Mouse (Mus musculus): ENCODE data around the gene Tmem94. TPM values are rescaled to one million over a fixed set of nuclear protein-coding genes. Genes with fewer than 3 reads are reported as not detected.

Tmem94 gene
- total RNA-seq, 2 experiments from 2014 or later: 85.1 to 88.2 TPM

DNA sequence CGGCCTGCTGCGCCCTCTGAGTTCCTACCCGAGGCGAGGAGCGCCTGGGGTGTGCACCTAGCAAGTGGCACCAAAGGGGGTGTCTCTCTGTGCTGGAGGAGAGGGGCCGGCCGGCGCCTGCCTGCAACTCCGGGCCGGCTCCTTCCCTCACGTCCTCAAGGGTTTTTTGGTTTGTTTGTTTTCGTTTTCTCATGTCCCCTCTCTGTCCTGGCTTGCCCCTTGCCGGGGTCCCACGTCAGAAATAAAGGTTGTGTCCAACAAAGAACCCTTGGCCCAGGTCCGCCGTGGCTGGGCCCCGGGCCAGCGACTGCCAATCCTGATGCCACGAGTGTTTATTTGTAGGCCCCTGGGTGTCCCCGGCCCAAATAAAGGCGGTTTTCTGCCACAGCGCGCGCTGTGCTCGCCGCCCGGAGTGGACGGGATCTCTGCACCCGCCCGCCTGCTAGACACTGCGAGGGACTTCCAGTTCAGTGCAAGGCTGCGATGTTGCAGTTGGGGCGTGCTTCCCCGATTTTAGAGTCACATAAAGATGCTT is 441 bp downstream of the Tmem94 start:
- DNase-seq (ENCODE audit: low spot score): peak; percentile 44

DNA sequence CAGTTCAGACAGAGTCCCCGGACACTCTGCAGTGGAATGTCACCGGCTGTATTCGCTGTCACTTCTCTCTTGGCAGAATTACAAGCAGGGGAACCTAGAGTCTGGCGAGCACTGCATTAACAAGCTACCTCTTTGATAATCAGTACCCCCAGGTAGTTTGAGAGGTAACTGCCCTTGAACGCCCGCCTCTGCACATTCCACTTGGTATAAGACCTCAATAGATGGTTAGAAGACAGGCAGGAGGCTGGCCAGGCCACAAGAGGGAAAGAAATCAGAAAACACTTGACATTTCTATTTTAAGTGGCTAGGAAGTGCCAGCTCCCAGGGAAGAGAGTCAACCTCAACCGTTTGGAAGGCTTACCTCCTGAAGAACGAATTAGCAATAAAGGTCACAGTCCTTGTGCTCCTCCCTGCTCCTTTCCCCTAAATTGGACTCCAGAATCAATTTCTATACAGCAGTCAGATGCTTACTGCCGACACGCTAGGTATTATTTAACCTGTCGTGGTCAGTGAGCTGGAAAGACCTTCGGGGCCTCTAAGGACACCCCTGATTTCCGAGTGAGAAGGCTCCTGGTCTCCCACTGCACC is 1.2 kb downstream of the Tmem94 start:
- DNase-seq (ENCODE audit: low spot score): peak; percentile 45

DNA sequence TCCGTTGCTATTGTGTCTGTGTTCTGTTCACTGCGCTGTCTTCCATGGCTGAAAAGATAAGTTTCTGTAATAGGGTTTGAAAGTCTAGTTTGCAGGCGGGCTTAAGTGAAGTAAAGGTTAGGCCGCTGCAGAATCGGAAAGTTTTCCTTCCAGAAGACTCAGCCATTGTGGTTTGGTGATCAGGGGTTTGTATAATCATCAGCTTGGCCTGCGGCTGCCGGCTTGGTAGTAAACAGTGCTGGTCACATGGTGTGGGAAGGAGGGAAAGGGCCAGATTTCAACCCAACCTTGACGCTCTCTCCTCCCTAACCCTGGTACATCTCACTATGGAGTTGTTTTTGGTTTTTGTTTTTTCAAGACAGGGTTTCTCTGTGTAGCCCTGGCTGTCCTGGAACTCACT is 1.7 kb downstream of the Tmem94 start:
- no peak for DNase-seq (ENCODE audit: low spot score)

DNA sequence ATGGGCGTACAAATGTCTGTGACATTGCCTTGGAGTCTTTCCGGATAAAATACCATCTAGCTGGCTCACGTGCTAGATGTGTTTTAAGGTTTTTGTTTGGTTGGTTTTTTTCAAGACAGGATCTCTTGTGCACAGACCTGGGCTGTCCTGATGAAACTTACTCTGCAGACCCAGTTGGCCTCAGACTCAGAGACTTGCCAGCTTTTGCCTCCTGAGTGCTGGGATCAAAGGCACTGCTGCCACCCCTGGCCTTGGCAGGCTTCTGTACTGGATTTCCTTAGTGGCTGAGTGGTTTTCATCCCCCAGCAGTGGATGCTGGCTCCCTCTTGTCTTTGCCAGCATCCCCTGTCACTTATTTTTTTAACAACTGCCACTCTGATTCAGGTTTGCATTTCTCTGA is 3.7 kb downstream of the Tmem94 start:
- DNase-seq (ENCODE audit: low spot score): no peak

DNA sequence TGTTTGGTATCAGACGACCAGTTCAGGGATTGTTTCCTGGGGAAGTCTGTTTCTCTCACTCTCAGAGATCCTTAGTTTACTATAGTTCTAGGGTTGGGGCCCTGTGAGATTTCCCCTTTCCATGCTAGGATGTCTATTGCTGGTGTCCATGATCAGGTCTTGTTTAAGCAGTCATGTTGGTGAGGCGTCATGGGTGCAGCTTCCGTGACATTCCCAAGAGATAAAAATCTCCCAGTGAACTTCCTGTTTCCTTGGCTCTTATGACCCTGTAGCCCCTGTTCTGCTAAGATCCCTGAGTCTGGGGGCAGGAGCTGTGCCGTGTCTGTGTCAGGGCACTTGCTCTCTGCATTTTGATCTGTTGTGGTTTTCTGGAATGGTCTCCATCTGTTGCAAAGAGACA is 9.4 kb downstream of the Tmem94 start:
- no peak for DNase-seq (ENCODE audit: low spot score)

DNA sequence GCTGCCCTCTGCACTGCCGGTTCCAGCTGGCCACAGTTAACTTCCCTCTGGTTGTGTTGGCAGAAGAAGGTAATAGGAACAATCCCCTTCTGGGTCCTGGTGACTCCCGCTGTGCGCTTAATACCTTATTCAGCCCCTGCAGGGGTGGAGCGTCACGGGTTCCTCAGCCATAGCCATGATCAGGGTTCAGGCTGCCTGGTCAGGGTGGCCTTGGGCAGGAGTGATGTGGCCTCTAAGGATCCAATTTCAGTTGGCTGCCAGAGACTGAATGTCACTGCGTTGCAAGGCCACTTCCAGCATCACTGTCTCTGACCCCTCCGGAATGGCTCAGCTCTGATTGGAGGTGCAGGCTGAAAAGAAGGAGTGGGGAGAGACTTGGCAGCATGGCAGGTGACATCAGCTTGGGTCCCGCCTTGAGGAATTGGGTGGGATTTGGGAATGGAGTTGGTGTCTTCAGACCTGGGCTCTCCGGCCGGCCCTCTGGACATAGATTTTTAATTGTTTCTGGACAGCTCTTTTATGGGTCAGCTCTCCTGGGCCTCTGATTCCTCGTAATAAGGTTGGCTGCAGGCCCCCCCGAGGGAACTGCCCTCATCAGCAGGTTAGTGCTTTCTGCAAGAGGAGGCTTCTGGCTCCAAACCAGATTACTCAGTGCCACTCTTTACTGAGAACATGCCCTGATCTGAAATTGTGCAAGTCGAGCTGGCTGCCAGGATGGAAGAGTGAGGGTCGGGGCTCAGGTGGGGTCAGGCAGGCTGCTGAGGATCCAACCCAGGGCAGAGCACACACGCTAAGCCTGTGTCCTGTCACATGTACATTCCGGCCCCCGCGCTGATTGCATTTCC is 10.8 kb downstream of the Tmem94 start:
- peak; percentile 83 for DNase-seq (ENCODE audit: low spot score)

DNA sequence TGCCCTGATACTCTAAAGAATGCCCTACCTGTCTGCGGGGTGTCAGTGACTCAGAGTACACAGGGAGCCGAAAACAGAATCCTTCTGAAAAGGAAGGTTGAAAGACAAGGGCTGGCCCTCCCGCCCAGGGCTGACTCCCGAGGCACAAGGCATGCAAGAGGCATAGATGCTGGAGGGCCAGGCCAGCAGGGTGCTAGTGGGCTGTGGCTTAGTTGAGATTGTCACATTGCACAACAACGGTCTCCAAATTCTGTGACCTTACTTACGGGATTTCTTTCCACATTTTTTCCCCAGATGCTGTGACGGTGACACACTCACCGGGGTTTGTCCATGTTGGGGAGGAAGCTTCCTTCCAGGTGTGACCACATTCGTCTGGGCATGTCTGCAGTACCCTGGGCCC is 11.7 kb downstream of the Tmem94 start:
- no peak for DNase-seq (ENCODE audit: low spot score)

DNA sequence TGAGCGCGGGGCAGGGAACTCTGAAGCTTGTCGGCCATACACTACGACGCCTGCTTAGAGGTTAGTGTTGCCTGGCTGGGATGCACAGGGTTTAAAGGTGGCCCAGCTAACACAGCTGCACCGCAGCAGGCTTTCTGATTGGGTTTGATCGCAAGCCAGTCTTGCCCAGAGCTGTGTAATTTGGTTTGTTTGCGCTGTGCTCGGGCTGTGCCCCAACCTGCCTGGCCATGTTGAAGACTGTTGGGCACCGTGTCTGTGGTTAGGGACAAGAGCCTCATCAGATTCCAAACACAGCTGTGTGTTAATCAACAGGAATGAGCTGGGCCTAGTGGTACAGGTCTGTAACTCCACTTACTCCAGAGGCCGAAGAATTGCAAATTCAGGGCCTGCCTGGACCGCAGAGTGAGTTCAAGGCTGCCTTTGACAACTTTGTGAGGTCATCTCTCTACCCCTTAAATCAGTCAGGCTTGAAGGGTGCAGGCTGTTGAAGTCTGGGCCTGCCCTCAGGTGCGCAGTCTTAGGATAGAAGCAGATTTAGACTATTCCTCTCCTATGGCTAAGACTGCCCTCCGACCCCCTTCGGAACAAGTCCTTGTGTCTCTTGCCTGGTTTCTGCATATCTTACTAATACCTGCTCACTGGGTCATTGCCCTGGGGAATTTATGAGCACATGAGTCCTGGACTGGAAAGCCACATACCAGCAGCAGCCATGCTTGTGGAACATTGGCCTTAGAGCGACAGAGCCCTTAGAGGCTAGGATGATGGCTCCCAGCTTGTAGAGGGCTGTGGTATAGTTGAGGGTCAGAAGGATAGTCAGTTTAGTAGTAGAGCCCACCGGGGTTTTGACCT is 12.5 kb downstream of the Tmem94 start:
- no peak for DNase-seq (ENCODE audit: low spot score)

DNA sequence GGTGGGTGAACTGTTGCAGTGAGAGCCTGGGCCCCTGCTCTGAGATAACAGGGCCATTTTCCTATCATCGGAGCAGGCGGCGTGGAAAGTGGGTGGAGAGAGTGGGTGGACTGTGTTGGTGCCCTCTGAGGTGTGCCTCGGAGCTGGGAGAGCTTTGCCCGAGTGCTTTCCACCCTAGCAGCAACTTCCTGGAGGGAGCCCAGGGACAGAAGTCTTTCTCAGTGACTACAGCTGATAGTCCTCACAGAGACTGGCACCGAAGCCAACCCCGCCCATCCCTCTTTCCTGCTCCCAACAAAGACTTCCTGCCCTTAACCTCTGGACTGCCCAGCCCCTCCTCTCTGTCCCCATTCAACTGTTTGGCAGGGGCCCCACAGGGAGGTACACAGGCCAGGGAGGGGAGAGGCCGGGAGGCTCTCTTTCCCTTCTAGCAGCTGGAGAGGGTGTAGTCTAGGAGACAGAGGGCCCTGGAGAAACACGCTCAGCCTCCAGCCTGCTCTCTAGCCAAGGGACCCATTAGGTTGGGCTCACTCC is 13.9 kb downstream of the Tmem94 start:
- peak; percentile 87 for DNase-seq (ENCODE audit: low spot score)

DNA sequence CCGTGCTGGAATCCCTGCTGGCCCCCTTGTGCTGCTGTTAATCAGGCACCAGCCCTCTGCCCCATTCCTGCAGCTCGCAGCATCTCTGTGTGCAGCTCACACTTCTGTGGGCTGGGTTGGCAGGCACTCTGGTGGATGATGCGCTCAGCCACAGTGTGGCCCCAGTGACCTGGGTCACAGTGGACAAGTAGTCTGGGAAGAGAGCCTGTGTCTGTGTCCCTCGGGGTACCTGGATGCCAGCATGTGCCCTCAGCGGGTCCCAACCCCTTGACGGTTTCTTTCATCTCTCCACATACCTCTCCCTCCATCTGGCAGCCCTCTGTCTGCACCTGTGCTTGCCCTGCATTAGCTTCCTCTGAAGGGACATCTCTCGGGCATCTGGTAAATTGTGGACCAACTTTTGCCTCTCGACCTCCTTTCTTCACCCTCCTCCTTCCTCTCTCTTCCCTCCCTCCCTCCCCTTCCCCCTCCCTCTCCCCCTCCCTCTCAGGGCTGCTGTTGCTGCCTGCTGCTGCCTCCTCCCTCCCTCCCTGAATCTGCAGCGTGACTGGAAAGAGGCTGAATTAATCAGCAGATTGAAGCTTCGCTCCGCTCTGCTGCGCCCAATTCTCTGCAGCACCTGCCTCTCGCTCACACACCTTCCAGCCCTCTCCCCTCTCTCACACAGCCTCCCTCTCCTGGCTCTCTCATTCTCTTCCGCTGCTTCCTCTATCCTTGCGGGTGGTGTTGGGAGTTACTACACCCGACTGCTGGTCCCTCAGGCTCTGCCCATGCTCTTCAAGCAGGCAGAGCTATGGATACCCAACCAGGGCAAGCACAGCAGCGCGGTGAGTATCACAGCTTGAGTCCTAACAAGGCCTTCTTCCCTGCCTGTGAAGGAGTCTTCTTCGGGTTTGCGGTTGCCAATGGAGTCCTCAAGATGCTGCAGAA is 15.2 kb downstream of the Tmem94 start:
- DNase-seq (ENCODE audit: low spot score): no peak

DNA sequence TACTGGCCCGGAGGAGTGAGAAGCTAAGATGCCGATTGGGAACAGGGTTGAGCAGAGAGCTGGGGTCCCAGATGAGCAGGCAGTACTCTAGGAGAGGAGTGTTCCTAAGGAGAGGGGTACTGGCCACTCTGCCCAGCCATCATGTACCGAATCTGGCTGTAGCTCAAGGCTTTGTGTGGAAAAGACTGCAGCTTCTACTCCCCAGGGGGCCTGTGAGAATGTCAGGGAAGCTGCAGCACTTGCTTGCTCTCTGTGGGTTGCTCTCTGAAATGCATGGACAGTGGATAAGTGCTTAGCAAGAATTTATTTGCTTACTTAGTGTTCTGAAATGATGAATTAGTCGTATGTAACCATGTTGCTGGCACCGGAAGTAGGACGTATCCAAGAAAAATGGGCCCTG is 21.2 kb downstream of the Tmem94 start:
- no peak for DNase-seq (ENCODE audit: low spot score)

DNA sequence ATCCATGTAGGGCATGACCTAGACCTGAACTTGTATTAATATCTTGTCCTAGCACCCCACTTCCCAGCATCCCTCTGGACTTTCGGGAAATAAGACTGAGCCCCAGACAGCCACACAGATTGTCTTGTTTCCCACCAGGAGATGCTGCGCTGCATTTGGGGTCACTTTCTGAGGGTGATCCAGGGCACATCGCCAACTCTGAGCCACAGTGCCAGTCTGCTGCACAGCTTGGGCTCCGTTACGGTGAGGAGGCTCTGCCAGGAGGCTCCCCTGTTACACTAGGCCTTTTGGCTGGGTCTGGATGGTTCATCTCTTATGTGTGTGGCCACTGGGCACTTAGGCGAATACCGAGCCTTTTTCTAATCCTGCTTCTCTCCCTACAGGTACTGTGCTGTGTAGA is 24.6 kb downstream of the Tmem94 start:
- no peak for DNase-seq (ENCODE audit: low spot score)

DNA sequence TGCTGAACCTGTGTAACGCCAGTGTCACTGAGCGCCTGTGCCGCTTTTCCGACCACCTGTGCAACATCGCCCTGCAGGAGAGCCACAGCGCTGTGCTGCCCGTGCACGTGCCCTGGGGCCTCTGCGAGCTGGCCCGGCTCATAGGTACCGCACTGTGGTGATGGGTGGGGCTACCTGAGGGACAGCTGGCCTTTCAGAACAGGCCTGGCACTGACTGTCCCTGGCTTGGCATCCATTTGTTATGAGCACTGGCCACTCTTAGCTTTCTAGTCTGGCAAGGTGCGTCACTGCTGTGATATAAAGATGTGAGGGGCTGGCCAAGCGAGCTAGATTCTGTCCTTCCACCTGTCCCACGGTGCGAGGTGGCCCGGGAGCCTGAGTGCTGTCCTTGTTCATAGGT is 26.7 kb downstream of the Tmem94 start:
- DNase-seq (ENCODE audit: low spot score): no peak

DNA sequence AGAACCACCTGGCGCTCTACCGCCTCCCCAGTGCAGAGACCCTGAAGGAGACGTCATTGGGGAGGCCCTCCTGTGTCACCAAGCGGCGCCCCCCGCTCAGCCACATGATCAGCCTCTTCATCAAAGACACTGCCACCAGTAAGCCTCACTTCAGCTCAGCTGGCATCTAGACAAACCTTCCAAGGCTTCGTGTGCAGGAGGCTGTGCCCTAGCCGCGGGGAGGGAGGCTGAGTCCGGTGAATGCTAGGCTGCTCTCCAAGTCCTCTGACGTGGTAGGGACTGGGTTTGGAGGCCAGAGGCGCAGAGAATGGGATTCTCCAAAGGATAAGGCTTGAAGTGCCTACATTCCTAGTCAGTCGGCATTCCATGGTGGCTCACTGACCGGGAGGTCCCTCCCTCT is 27.1 kb downstream of the Tmem94 start:
- no peak for DNase-seq (ENCODE audit: low spot score)

DNA sequence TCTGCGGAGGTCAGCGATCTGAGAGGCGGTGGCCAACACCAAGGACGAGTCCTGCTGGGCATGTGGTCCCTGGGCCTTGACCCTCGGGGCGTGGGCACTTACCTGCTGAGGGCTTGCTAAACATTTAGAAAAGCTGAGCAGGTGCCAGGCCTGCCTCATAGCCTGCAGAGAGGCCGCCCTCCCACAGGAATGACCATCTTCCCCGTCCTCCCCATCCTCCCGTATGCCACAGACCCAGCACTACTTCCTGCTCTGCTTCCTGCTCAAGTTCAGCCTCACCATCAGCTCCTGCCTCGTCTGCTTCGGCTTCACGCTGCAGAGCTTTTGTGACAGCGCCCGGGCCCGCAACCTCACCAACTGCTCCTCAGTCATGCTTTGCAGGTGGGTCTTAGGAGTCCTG is 31.7 kb downstream of the Tmem94 start:
- DNase-seq (ENCODE audit: low spot score): no peak

DNA sequence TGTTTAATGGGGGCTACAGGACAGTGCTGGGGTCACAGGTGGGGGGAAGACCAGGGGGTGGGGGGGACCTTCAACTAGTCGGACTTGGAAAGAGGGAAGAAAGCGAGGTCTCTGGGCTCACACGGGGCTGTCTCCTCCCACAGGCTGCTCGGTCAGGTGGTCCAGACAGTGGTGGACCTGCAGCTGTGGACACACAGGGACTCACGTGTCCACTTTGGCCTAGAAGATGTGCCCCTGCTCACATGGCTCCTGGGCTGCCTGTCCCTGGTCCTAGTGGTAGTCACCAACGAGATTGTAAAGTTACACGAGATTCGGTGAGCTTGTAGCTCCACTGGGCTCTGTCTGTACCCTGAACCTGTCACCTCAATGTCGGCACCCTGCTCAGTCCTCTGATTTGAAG is 32.4 kb downstream of the Tmem94 start:
- DNase-seq (ENCODE audit: low spot score): no peak

DNA sequence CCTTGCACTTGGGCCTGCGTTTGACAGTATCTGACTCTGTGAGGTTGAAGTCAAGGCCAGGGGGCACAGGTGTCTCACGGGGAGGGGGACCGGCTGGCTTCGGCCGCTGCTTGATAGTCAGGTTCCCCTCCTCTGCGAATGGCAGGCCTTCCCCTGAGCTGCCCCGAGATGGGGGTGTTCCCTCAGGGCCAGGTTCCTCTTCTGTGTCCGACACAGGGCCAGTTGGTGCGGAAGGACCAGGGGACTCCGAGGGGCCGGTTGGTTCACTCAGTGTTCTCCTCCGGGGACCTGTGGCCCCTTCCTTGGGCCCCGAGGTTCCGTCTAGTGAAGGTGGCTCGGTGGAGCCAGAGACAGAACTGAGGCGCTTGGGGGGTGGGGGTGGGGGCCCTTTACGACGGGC is 35.7 kb downstream of the Tmem94 start:
- DNase-seq (ENCODE audit: low spot score): no peak

DNA sequence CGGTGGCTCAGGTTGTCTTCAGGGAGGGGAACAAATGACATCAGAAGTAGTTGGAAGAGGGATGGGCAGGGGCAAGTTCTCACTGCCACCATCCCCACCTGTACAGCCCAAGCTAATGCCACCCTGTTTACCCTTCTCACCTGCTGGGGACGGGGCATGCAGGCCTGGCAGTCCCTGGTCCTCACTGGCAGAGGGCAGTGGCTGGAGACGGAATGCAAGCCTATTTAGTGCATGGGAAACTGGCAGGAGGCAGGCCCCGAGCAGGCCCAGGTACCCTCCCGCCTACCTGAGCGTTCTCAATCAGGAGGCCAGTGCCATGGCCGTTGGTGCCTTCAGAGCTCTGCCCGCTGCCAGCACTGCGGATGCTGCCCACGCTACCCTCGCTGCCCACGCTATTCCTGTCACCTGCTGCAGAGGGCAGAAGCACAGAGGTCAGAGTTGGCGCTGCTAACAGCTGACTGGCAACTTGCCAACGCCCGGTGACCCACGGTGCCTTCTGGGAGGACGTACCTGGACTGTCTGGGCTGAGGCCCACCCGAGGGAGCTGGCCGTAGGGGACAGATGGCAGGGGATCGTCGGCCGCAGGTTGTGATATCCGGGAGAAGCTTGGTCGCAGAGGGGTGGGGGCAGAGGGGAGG is 38.0 kb downstream of the Tmem94 start:
- no peak for DNase-seq (ENCODE audit: low spot score)

DNA sequence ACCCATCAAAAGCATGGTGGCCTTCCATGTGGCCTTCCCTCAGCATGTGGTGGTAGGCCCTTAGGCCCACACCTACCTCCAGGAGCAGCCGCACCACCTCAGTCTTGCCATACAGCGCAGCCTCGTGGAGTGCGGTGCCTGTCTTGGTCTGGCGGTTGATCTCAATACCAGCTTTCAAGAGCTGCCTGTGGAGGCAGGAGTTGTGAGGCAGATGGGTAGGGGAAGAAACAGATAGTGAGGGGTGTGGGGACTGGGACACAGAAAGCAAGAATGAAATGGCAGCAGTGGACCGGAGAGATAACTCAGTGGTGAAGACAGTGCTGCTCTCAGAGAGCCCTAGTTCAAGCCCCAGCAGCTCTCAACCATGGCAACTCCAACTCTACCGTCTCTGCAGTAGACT is 39.8 kb downstream of the Tmem94 start:
- DNase-seq (ENCODE audit: low spot score): no peak

DNA sequence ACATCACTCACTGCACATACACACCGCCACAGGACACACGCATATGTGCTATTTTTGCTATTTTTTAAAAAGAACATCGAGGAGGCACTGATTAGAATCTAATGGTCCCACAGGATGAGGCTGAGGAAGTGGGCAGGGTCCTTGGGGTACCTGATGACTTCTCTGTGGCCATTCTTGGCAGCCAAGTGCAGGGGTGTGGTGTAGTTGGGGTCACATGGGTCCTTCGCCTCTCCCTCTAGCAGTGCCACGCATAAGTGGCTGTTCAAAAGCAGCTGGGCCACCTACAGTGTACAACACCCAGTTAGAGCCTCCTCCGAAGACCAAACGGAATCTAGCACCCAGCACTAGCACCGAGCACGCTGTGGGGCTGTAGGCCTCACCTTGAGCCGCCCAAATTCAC is 40.9 kb downstream of the Tmem94 start:
- no peak for DNase-seq (ENCODE audit: low spot score)
